Mouse (Mus musculus) forelimb bud, embryonic 11.5 days (tissue): Measurements from ENCODE around the gene Lsr.
A peak's percentile ranks its signal among the peaks of the same experiment; 100 is the strongest.
"Not testable (repeated sequence)": the region's sequence is repeated elsewhere in the genome, so short reads cannot be mapped to it uniquely, and the experiment has no call there.

ENCODE experiments used
- DNase-seq: peaks from one replicate; pipeline ENCODE4 v3.0.0-alpha.2; 2012; ENCODE audit warnings: low read depth, low spot score

Lsr gene

GRCm38 (mm10) chr7:30964366-30964765 is 8.9 kb downstream of the Lsr start:
- DNase-seq = no peak

- no peak for DNase-seq
Observed at GRCm38 (mm10) chr7:30962862-30963261, 10.4 kb downstream of the Lsr start.

- DNase-seq = no peak
Observed at GRCm38 (mm10) chr7:30959786-30960349, 13.4 kb downstream of the Lsr start.

- DNase-seq = no peak
Observed at GRCm38 (mm10) chr7:30958866-30959487, 14.3 kb downstream of the Lsr start.

- no peak for DNase-seq
Observed at GRCm38 (mm10) chr7:30958109-30958865, 15.0 kb downstream of the Lsr start.

GRCm38 (mm10) chr7:30957367-30957783 is 15.9 kb downstream of the Lsr start:
- DNase-seq = peak; percentile 89

GRCm38 (mm10) chr7:30956756-30957366 is 16.4 kb downstream of the Lsr start, which contains the start of gene Usf2:
Gene Usf2 (minus strand): TSS chr7:30956803.
- DNase-seq = peak; percentile 64

GRCm38 (mm10) chr7:30956357-30956751 is 16.9 kb downstream of the Lsr start:
- DNase-seq = no peak

- DNase-seq = peak; percentile 83
Observed at GRCm38 (mm10) chr7:30955584-30956356, 17.5 kb downstream of the Lsr start.

GRCm38 (mm10) chr7:30954971-30955520 is 18.2 kb downstream of the Lsr start:
- no peak for DNase-seq

- no peak for DNase-seq
Observed at GRCm38 (mm10) chr7:30954036-30954435, 19.2 kb downstream of the Lsr start.

- DNase-seq = no peak
Observed at GRCm38 (mm10) chr7:30953459-30953858, 19.8 kb downstream of the Lsr start.

GRCm38 (mm10) chr7:30952441-30953265 is 20.6 kb downstream of the Lsr start:
- DNase-seq = no peak

GRCm38 (mm10) chr7:30949902-30950301 is 23.4 kb downstream of the Lsr start:
- not testable (repeated sequence) for DNase-seq

GRCm38 (mm10) chr7:30945876-30946275 is 27.4 kb downstream of the Lsr start:
- no peak for DNase-seq

GRCm38 (mm10) chr7:30945466-30945865 is 27.8 kb downstream of the Lsr start:
- not testable (repeated sequence) for DNase-seq

- not testable (repeated sequence) for DNase-seq
Observed at GRCm38 (mm10) chr7:30944706-30945105, 28.6 kb downstream of the Lsr start.

GRCm38 (mm10) chr7:30943909-30944635 is 29.2 kb downstream of the Lsr start, which contains the start of gene Hamp:
Gene Hamp (minus strand): TSS chr7:30944032.
- no peak for DNase-seq

GRCm38 (mm10) chr7:30942365-30942764 is 30.9 kb downstream of the Lsr start:
- not testable (repeated sequence) for DNase-seq
